Comparison of ENCODE assay signal across 22 mouse cellular contexts in the genomic region with DNA sequence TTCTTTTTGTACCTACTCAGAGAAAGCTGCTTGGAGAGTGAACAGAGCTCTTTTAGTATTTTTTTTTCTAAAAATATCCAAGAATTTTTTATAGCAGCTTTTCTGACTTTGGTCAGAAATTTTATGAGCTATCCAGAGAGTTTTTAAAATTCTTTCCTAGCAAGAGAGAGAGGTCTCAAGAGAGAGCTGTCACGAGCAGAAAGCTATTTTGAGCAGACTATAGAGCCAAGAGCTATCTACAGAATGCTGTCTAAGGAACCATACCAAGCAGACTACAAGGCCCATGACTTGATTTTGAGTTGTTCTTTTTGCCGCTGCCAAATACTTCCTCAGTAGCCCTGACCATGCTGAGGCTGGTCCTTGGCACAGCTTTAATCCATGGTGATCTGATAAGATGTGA.
"Had no signal": no experiment of that assay in that cellular context is flagged by ENCODE, and none has a peak within 500 bp of the region (broad histone marks: within the 10 kb centered on the region; RNA-seq: fewer than 3 reads in every experiment).

No protein-coding gene starts in this region.

- DNase-seq: gastrocnemius, postnatal 14 days; gastrocnemius, postnatal 36 days; heart, adult 11 months; heart, adult 2 months; heart, postnatal 14 days; heart, postnatal 36 days; kidney, adult 11 months; kidney, adult 8-10 months; kidney, postnatal 14 days; kidney, postnatal 36 days; layer of hippocampus, adult 9-11 months; layer of hippocampus, postnatal 36 days; left cerebral cortex, postnatal 4 days had no signal

- H3K36me3 ChIP-seq: heart, embryonic 13.5 days; heart, embryonic 15.5 days; hindbrain, embryonic 13.5 days; limb, embryonic 12.5 days; liver, embryonic 12.5 days had no signal

- ATAC-seq: hindbrain, embryonic 16.5 days; intestine, embryonic 16.5 days; liver, embryonic 12.5 days had no signal

- H3K4me2 ChIP-seq: heart, embryonic 11.5 days; heart, embryonic 13.5 days; heart, embryonic 15.5 days; hindbrain, embryonic 13.5 days; limb, embryonic 12.5 days; liver, embryonic 12.5 days had no signal

- H3K4me1 ChIP-seq: heart, embryonic 13.5 days; heart, embryonic 15.5 days; hindbrain, embryonic 13.5 days; limb, embryonic 12.5 days; liver, embryonic 12.5 days had no signal

- H3K9ac ChIP-seq: heart, embryonic 13.5 days; heart, embryonic 15.5 days; hindbrain, embryonic 13.5 days; limb, embryonic 12.5 days; liver, embryonic 12.5 days; liver, embryonic 14.5 days had no signal

- H3K27me3 ChIP-seq: heart, embryonic 13.5 days; heart, embryonic 15.5 days; hindbrain, embryonic 13.5 days; limb, embryonic 12.5 days; liver, embryonic 12.5 days had no signal

- H3K4me3 ChIP-seq: heart, adult 2 months; heart, embryonic 13.5 days; heart, embryonic 15.5 days; hindbrain, embryonic 13.5 days; limb, embryonic 12.5 days; liver, embryonic 12.5 days had no signal

- H3K9me3 ChIP-seq: heart, embryonic 13.5 days; heart, embryonic 15.5 days; hindbrain, embryonic 13.5 days; limb, embryonic 12.5 days; liver, embryonic 12.5 days had no signal

- H3K27ac ChIP-seq: heart, adult 2 months; heart, embryonic 13.5 days; heart, embryonic 15.5 days; hindbrain, embryonic 13.5 days; limb, embryonic 12.5 days; liver, embryonic 12.5 days; liver, embryonic 14.5 days had no signal
